Mouse (Mus musculus) stomach, postnatal 0 days (tissue): ENCODE measurements around the gene Clec2l.

ENCODE experiments used
- CTCF ChIP-seq: IDR thresholded peaks from 2 replicates; pipeline ENCODE4 v1.5.1; 2016; ENCODE audit warnings: antibody characterized with exemption, low read depth, mild to moderate bottlenecking, moderate library complexity
- EP300 ChIP-seq: optimal IDR thresholded peaks from 2 replicates; pipeline ENCODE3; 2016; ENCODE audit warnings: antibody characterized with exemption

- TF ChIP-seq CTCF (no peak), EP300 (no peak)
These were observed 33.3 kb upstream of the Clec2l start for GRCm38 (mm10) chr6:38629556-38629955.
